Mouse (Mus musculus) ES-Bruce4 (cell line): ENCODE results near the gene Klhl24.

Experiments used
- CTCF ChIP-seq: IDR thresholded peaks from one replicate; pipeline ENCODE4 v1.8.1; 2011; ENCODE audit warnings: low read depth, low read length
- EP300 ChIP-seq: IDR thresholded peaks from 2 replicates; pipeline ENCODE4 v1.6.1; 2011; ENCODE audit warnings: low read depth, low read length; ENCODE audit not compliant: insufficient read depth

DNA sequence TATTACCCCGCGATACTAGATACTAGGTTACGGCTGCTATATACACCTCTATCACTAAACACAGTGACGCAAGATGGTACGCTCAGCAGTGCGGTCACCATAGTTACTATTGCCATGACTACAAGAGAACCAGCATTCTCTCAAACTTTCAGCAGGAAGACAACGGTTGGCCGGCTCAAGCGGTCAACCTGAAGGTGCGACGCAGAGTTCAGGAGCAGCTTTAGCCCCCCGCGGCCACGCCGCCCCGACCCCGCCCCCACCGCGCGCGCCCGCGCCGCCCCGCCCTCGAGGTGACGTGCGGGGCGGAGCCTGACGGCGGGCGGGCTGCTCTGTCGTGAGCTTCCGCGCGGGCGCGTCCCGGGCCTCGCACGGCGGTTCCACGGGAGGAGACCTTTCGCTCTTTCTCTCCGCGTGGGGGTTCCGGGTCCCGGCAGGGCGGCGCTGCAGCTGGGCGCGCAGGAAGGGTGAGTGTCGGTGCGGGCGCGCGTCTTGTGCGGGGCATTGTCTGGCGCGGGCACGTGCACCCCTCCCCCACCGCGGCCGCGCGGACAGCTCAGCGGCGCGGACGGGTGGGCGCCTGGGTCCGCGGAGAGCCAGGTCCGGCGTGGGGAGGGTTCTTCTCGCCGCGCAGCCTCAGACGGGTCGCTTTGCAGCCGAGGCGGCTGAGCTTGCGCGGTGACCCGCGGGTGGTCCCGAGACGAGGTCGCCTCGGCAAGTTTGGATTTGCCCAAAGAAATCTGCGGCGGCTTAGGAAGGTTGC is 43.6 kb downstream of the Klhl24 start, which contains the start of gene Yeats2:
- 0 out of 2 replicates have a peak, but pooled peaks have one; percentile 9 for TF ChIP-seq EP300
- no peak for TF ChIP-seq CTCF
